Mouse (Mus musculus) liver, embryonic 14.5 days (tissue): ENCODE results near the gene Gas8. TPM values are rescaled to one million over a fixed set of nuclear protein-coding genes. Genes with fewer than 3 reads are reported as not detected.
A peak's percentile ranks its signal among the peaks of the same experiment; 100 is the strongest.

Experiments used
- ATAC-seq: fragments of 200-750 bp; cut with Nextera tagmentation; 2 replicates; pipeline ENCODE4 v1.8.0; 2017; ENCODE audit warnings: moderate number of reproducible peaks, mild to moderate bottlenecking, moderate library complexity; ENCODE audit not compliant: insufficient read depth
- DNase-seq, 3 experiments: peaks; one replicate each; pipeline ENCODE4 v3.0.0-alpha.2; 2012 to 2013; ENCODE audit warnings: low read depth in 3 of 3, low spot score in 3 of 3
- H3K27ac ChIP-seq: fragments of 300-500 bp; sonication (generic); 2 replicates; pipeline ENCODE4 v1.5.1; 2014; ENCODE audit warnings: moderate library complexity, mild to moderate bottlenecking, control low read depth, inconsistent platforms
- H3K27me3 ChIP-seq: fragments of 300-500 bp; sonication (generic); 2 replicates; pipeline ENCODE4 v1.6.1; 2014; ENCODE audit warnings: mild to moderate bottlenecking, low read length, moderate library complexity; ENCODE audit not compliant: control insufficient read depth, insufficient read depth
- H3K36me3 ChIP-seq: fragments of 300-500 bp; sonication (generic); replicated peaks from 2 replicates; pipeline ENCODE4 v1.6.1; 2014; ENCODE audit warnings: low read depth; ENCODE audit not compliant: control insufficient read depth, insufficient read depth
- H3K4me1 ChIP-seq, 2 experiments: fragments of 200-500 bp in 1 of 2; fragments of 300-500 bp in 1 of 2; sonication (generic) in 1 of 2; replicated peaks; 2 replicates each; pipeline ENCODE4 v1.6.1; 2012 to 2014; ENCODE audit warnings: antibody characterized with exemption in 1 of 2, inconsistent platforms in 1 of 2, low read length in 1 of 2; ENCODE audit not compliant: control insufficient read depth in 2 of 2, insufficient read depth in 2 of 2
- H3K4me2 ChIP-seq: fragments of 300-500 bp; sonication (generic); 2 replicates; pipeline ENCODE4 v1.6.1; 2014; ENCODE audit warnings: low read depth, mild to moderate bottlenecking, control low read depth, moderate library complexity
- H3K4me3 ChIP-seq, 2 experiments: fragments of 200-500 bp in 1 of 2; fragments of 300-500 bp in 1 of 2; sonication (generic) in 1 of 2; 2 replicates each; pipeline ENCODE4 v1.5.1; 2012 to 2014; ENCODE audit warnings: low read depth in 2 of 2, low read length in 2 of 2, mild to moderate bottlenecking in 2 of 2, control low read depth in 1 of 2, inconsistent platforms in 1 of 2, moderate library complexity in 1 of 2; ENCODE audit not compliant: insufficient read depth in 1 of 2
- H3K9ac ChIP-seq: fragments of 300-500 bp; sonication (generic); replicated peaks from 2 replicates; pipeline ENCODE4 v1.6.1; 2014; ENCODE audit warnings: mild to moderate bottlenecking, control low read depth, moderate library complexity
- H3K9me3 ChIP-seq: fragments of 300-500 bp; sonication (generic); 2 replicates; pipeline ENCODE4 v1.6.1; 2016; ENCODE audit warnings: low read length, mixed read lengths; ENCODE audit not compliant: control insufficient read depth
- CTCF ChIP-seq: IDR thresholded peaks from 2 replicates; pipeline ENCODE4 v1.5.1; 2016; ENCODE audit warnings: antibody characterized with exemption, low read depth, control low read depth
- EP300 ChIP-seq: IDR thresholded peaks from 2 replicates; pipeline ENCODE4 v1.6.1; 2016; ENCODE audit warnings: antibody characterized with exemption, low read depth
- WGBS: fragments of 180-500 bp; shearing (Covaris S2); extraction: QIAGEN DNeasy Blood & Tissue Kit; methylation state at CpG from one replicate; pipeline ENCODE4 v1.1.7; 2014; ENCODE audit not compliant: insufficient replicate concordance; 5-methylcytosine and 5-hydroxymethylcytosine counted together
- polyA plus RNA-seq, 2 experiments: library from polyadenylated mRNA; depleted of rRNA in 1 of 2; stranded (reverse) in 1 of 2; unstranded in 1 of 2; fragments of >200 nt; fragmentation: Nextera tagmentation in 1 of 2; extraction: Ambion mirVana in 1 of 2; gene quantifications; 2 replicates each; pipeline versions ENCODE4 v1.2.1 to v1.2.3; 2012 to 2014

Gas8 gene
- polyA plus RNA-seq, 2 experiments = 2.3 to 3.4 TPM

DNA sequence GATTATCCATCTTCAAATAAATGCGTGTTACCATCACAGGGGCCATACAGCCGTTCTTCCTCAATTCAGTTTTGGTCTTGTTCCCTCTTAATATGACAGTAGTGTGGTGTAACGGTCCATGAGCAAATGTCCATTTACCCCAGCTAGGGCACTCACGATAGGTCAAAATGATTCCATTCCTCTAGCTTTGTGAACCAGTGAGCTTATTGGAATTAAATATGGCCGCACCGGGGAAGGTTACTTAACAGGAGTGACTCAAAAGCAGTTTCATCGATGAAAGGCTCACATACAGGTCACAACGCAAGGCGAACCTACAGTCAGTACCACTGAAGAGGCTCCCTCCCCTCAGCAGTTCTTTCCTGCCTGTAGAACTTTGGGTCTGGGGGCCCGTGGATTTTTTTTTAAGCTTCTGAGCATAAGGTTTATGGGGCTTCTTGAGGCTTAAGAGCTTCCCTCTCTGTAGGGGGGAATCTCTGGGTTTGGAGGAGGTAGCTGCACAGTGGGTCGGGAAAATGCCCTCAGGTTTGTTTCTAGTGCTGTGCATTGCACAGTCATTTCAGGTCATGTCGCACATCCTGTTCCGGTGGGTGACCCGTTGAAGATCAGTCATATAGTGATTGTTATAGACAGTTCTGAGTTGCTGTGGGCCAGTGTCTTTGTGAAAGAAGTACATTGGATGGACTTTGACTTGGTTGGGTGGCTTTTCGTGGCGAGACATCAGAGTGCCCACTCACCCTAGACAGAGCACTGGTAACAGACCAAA lies 40.0 kb upstream of the Gas8 start:
- Histone ChIP-seq H3K4me3 (peak overlapping the region; percentile 78 to 85), H3K36me3 (peaks cover 11% of the 10 kb centered on the region), H3K4me2 (peak overlapping the region; percentile 79), H3K9ac (peak overlapping the region; percentile 80), H3K9me3 (no peaks in the 10 kb centered on the region), H3K27me3 (no peaks in the 10 kb centered on the region), H3K27ac (peak overlapping the region; percentile 66), H3K4me1 (peaks cover 15 to 21% of the 10 kb centered on the region in 2 experiments)
- peak in 2 of 3 experiments; percentile 12 to 52 for DNase-seq
- no peak for TF ChIP-seq CTCF
- TF ChIP-seq EP300 = no peak
- ATAC-seq = peak; percentile 3
- WGBS = 29% methylated on average over 16 of the region's 16 CpGs

DNA sequence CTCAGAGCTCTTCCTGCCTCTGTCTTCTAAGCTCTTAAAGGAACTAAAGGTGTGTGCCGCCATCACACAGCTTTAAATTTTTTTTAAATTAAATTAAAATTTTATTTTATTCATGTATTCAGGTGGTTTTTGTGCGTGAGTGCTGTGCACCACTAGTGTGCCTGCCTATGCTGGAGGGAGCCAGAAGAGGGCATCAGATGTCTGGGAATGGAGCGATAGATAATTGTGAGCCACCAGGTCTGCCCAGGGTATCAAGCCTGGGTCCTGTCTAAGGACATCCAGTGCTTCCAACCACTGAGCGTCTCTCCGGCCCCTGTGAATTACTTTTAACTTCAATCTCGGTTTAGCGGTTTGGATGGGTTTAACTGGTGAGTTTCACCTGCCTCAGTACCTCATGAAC lies 36.0 kb upstream of the Gas8 start:
- H3K9me3 ChIP-seq = no peaks in the 10 kb centered on the region
- no peak overlapping the region for H3K4me3 ChIP-seq
- TF ChIP-seq EP300 (no peak), CTCF (peak; percentile 46; the same call in 1 of the 2 replicates)
- no peak overlapping the region for H3K9ac ChIP-seq
- WGBS = 79% methylated on average over 7 of the region's 7 CpGs
- H3K4me2 ChIP-seq = no peak overlapping the region
- no peaks in the 10 kb centered on the region for H3K27me3 ChIP-seq
- no peak overlapping the region for H3K27ac ChIP-seq
- peaks cover 33% of the 10 kb centered on the region for H3K36me3 ChIP-seq
- ATAC-seq (no peak), DNase-seq (no peak)
- H3K4me1 ChIP-seq = peaks cover 8% of the 10 kb centered on the region in 2 experiments; a peak in 3 of 4 replicates

DNA sequence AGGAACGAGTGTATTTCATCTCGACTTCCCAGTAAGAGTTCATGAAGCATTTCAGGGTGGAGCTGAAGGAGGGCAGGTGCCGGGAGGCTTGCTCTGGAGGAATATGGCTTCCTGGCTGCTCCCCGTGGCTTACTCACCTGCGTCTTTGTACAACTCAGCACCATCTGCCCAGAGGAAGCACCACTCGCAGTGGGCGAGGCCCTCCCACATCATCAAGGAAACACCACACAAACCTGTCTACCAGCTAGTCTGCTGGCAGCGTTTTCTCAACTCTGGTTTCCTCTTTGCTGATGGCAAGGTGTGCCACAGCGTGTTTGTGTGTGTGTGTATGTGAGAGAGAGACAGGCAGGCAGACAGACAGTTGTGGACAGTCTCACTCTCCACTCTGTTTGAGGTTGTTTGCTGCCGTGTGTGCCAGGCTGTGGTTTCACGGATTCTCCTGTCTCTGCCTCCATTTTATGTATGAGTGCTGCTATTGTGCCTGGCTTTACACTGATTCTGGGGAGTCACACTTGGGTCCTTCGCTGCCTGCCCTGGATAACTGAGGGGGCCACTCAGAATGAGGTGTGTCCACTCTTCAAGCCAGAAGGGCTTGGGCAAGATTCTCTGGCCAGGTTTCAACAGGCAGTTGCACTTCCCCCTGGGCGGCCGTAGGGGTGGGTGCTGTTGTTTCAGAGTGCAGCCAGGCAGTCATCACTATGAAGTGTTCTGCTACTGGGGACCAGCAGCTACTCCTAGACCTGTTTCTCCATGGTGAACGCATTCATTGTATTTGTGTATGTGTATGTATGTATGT lies 27.2 kb upstream of the Gas8 start:
- WGBS = 79% methylated on average over 15 of the region's 15 CpGs
- TF ChIP-seq CTCF (no peak), EP300 (no peak)
- Histone ChIP-seq H3K9ac (no peak overlapping the region), H3K4me1 (no peaks in the 10 kb centered on the region), H3K27ac (no peak overlapping the region), H3K36me3 (peaks cover 50% of the 10 kb centered on the region), H3K9me3 (no peaks in the 10 kb centered on the region), H3K4me3 (no peak overlapping the region), H3K27me3 (no peaks in the 10 kb centered on the region), H3K4me2 (no peak overlapping the region)
- DNase-seq (no peak), ATAC-seq (no peak)

DNA sequence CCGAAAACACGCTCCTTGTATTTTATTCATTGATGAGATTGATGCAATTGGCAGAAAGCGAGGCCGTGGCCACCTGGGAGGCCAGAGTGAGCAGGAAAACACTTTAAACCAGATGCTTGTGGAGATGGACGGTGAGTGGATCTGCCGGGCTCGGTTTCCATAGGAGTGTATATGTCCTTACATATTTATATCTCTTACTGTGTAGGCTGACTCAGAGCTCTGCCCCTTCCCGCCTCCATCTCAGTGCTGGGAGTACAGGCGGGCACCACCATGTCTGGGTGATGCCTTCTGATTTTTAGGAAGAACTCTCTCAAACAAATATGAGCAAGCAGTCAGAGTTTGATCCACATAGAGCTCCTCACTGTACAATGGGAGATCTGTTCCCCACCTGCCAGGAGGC lies 25.7 kb upstream of the Gas8 start:
- Histone ChIP-seq H3K27me3 (no peaks in the 10 kb centered on the region), H3K4me3 (no peak overlapping the region), H3K9me3 (no peaks in the 10 kb centered on the region), H3K27ac (no peak overlapping the region), H3K36me3 (peaks cover 45% of the 10 kb centered on the region), H3K9ac (no peak overlapping the region), H3K4me1 (no peaks in the 10 kb centered on the region), H3K4me2 (no peak overlapping the region)
- TF ChIP-seq EP300 (no peak), CTCF (no peak)
- 87% methylated on average over 9 of the region's 9 CpGs for WGBS
- ATAC-seq (no peak), DNase-seq (no peak)

DNA sequence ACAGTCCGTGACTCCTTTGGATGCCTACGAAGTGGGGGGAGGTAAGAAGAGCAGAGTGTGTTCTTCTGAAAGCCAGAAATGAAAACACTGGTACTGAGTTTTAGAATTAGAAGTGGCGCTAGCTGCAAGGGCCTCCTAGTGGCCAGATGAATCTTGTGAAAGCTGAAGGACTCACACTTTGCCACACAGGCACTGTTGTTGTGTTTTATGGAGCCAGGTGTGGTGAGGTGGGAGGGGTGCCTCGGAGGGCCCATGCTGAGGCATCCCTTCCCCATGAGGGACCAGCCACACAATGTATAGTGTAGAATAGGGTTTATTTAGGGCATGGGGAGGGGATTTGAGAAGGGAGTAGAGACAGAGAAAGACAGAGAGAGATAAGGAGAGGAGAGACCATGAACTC lies 20.9 kb upstream of the Gas8 start:
- no peak for DNase-seq
- Histone ChIP-seq H3K27ac (no peak overlapping the region), H3K9me3 (no peaks in the 10 kb centered on the region), H3K4me2 (no peak overlapping the region), H3K27me3 (no peaks in the 10 kb centered on the region), H3K9ac (no peak overlapping the region), H3K4me1 (no peaks in the 10 kb centered on the region), H3K4me3 (no peak overlapping the region), H3K36me3 (peaks cover 47% of the 10 kb centered on the region)
- WGBS = 76% methylated on average over 4 of the region's 4 CpGs
- TF ChIP-seq EP300 = no peak
- peak; percentile 33 for TF ChIP-seq CTCF
- ATAC-seq = no peak
